Mouse (Mus musculus): ENCODE measurements around the gene Synrg.

GRCm38 (mm10) chr11:83975488-83975887, 11.3 kb downstream of the Synrg start:
- TF ChIP-seq POLR2A (IDR thresholded peaks at IDR 0.05; ENCODE audit: low read depth, low read length): no peak
- TF ChIP-seq CTCF (conservative IDR thresholded peaks at IDR 0.05; ENCODE audit: insufficient read depth, insufficient read length, low read depth, low read length): no peak

All from kidney, adult 2 months (tissue).